Mouse (Mus musculus): Measurements from ENCODE around the gene Ripply1. TPM values are rescaled to one million over a fixed set of nuclear protein-coding genes. Genes with fewer than 3 reads are reported as not detected.

Gene Ripply1
- total and polyA plus RNA-seq, 2 experiments from 2014 or later, result not detected

GRCm38 (mm10) chrX:139814018-139814635 is 32.0 kb upstream of the Ripply1 start:
- Histone ChIP-seq H3K36me3 (ENCODE audit: insufficient read depth, low read length) (no peaks in the 10 kb centered on the region), H3K9ac (replicated peaks; ENCODE audit: low read length, poor library complexity, severe bottlenecking) (no peak overlapping the region), H3K4me1 (ENCODE audit: insufficient read depth, low read length) (no peaks in the 10 kb centered on the region), H3K4me3 (ENCODE audit: low read depth, low read length) (no peak overlapping the region), H3K9me3 (ENCODE audit: low read length) (no peaks in the 10 kb centered on the region), H3K27ac (ENCODE audit: low read depth, low read length) (no peak overlapping the region), H3K27me3 (ENCODE audit: insufficient read depth, low read length) (peaks cover 3% of the 10 kb centered on the region; the same call in 1 of the 2 replicates), H3K4me2 (ENCODE audit: low read depth, low read length, poor library complexity, severe bottlenecking) (no peak overlapping the region)
- WGBS, result 89% methylated on average over 8 of the region's 8 CpGs
- TF ChIP-seq CTCF (IDR thresholded peaks at IDR 0.05), result no peak
- DNase-seq (ENCODE audit: low spot score), result no peak
- no peak for ATAC-seq (ENCODE audit: low FRiP score)

GRCm38 (mm10) chrX:139813299-139814002 is 31.3 kb upstream of the Ripply1 start:
- Histone ChIP-seq H3K4me2 (ENCODE audit: low read depth, low read length, poor library complexity, severe bottlenecking) (no peak overlapping the region), H3K9me3 (ENCODE audit: low read length) (no peaks in the 10 kb centered on the region), H3K36me3 (ENCODE audit: insufficient read depth, low read length) (no peaks in the 10 kb centered on the region), H3K4me3 (ENCODE audit: low read depth, low read length) (no peak overlapping the region), H3K9ac (replicated peaks; ENCODE audit: low read length, poor library complexity, severe bottlenecking) (no peak overlapping the region), H3K27ac (ENCODE audit: low read depth, low read length) (no peak overlapping the region), H3K4me1 (ENCODE audit: insufficient read depth, low read length) (no peaks in the 10 kb centered on the region), H3K27me3 (ENCODE audit: insufficient read depth, low read length) (peaks cover 3% of the 10 kb centered on the region; the same call in 1 of the 2 replicates)
- DNase-seq (ENCODE audit: low spot score), result no peak
- no peak for ATAC-seq (ENCODE audit: low FRiP score)
- 74% methylated on average over 9 of the region's 9 CpGs for WGBS
- no peak for TF ChIP-seq CTCF (IDR thresholded peaks at IDR 0.05)

GRCm38 (mm10) chrX:139812636-139813298 is 30.6 kb upstream of the Ripply1 start:
- H3K27ac ChIP-seq (ENCODE audit: low read depth, low read length), result no peak overlapping the region
- ATAC-seq (ENCODE audit: low FRiP score) (no peak), DNase-seq (ENCODE audit: low spot score) (no peak)
- H3K4me2 ChIP-seq (ENCODE audit: low read depth, low read length, poor library complexity, severe bottlenecking), result no peak overlapping the region
- H3K27me3 ChIP-seq (ENCODE audit: insufficient read depth, low read length), result peaks cover 3% of the 10 kb centered on the region; the same call in 1 of the 2 replicates
- H3K36me3 ChIP-seq (ENCODE audit: insufficient read depth, low read length), result no peaks in the 10 kb centered on the region
- no peak overlapping the region for H3K9ac ChIP-seq (replicated peaks; ENCODE audit: low read length, poor library complexity, severe bottlenecking)
- H3K4me1 ChIP-seq (ENCODE audit: insufficient read depth, low read length), result no peaks in the 10 kb centered on the region
- no peak overlapping the region for H3K4me3 ChIP-seq (ENCODE audit: low read depth, low read length)
- no peaks in the 10 kb centered on the region for H3K9me3 ChIP-seq (ENCODE audit: low read length)
- TF ChIP-seq CTCF (IDR thresholded peaks at IDR 0.05), result no peak
- 74% methylated on average over 3 of the region's 3 CpGs for WGBS

- TF ChIP-seq CTCF (IDR thresholded peaks at IDR 0.05), result no peak
- no peaks in the 10 kb centered on the region for H3K9me3 ChIP-seq (ENCODE audit: low read length)
- H3K4me1 ChIP-seq (ENCODE audit: insufficient read depth, low read length), result no peaks in the 10 kb centered on the region
- H3K4me2 ChIP-seq (ENCODE audit: low read depth, low read length, poor library complexity, severe bottlenecking), result no peak overlapping the region
- ATAC-seq (ENCODE audit: low FRiP score), result 0 out of 2 replicates have a peak, but pooled peaks have one; percentile 20
- no peak overlapping the region for H3K27ac ChIP-seq (ENCODE audit: low read depth, low read length)
- no peak overlapping the region for H3K4me3 ChIP-seq (ENCODE audit: low read depth, low read length)
- no peaks in the 10 kb centered on the region for H3K36me3 ChIP-seq (ENCODE audit: insufficient read depth, low read length)
- 75% methylated on average over 10 of the region's 10 CpGs for WGBS
- DNase-seq (ENCODE audit: low spot score), result peak; percentile 51
- H3K9ac ChIP-seq (replicated peaks; ENCODE audit: low read length, poor library complexity, severe bottlenecking), result no peak overlapping the region
- peaks cover 3% of the 10 kb centered on the region; the same call in 1 of the 2 replicates for H3K27me3 ChIP-seq (ENCODE audit: insufficient read depth, low read length)
Measured at GRCm38 (mm10) chrX:139808501-139808900, 26.3 kb upstream of the Ripply1 start.

DNA sequence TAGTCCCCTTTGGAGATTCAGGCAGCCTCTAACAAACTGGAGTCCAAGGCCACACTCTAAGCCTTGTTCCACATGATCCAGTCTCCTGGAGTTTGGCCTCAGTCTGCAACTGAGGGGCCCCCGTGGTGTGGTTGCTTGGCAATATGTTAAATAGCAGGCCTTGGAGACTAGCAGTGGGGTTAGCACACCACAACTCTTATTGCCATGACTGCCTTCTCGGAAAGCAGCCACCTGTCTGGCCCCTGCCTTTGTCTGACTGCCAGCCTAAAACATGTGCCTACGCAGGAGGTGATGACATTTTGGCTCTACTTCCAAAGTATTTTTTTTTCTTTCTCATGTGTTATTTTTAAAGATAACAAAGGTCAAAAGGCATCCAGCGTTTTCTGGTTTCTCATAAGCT is 25.9 kb upstream of the Ripply1 start:
- H3K4me3 ChIP-seq (ENCODE audit: low read depth, low read length), result no peak overlapping the region
- WGBS, result 43% methylated on average over 4 of the region's 4 CpGs
- H3K27ac ChIP-seq (ENCODE audit: low read depth, low read length), result no peak overlapping the region
- no peak for TF ChIP-seq CTCF (IDR thresholded peaks at IDR 0.05)
- no peaks in the 10 kb centered on the region for H3K4me1 ChIP-seq (ENCODE audit: insufficient read depth, low read length)
- H3K9me3 ChIP-seq (ENCODE audit: low read length), result no peaks in the 10 kb centered on the region
- no peak overlapping the region for H3K4me2 ChIP-seq (ENCODE audit: low read depth, low read length, poor library complexity, severe bottlenecking)
- ATAC-seq (ENCODE audit: low FRiP score) (peak; percentile 69), DNase-seq (ENCODE audit: low spot score) (peak; percentile 59)
- H3K36me3 ChIP-seq (ENCODE audit: insufficient read depth, low read length), result no peaks in the 10 kb centered on the region
- H3K9ac ChIP-seq (replicated peaks; ENCODE audit: low read length, poor library complexity, severe bottlenecking), result no peak overlapping the region
- peaks cover 3% of the 10 kb centered on the region; the same call in 1 of the 2 replicates for H3K27me3 ChIP-seq (ENCODE audit: insufficient read depth, low read length)

DNA sequence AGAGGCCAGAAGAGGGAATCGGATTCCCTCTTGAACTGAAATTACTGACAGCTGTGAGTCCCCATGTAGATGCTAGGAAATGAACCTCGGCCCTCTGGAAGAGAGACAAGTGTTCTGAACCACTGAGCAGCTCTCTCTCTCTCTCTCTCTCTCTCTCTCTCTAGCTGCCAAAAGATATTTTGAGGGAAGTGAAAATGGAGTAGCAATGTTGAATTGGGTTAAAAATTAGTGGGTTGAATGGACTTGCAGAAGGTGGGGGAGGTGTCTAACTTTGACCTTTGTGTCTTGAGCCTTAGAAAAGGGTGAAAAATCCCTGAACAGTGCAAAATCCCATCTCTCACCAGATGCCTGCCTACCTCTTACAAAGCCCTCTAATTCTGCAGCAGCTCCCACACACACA is 25.2 kb upstream of the Ripply1 start:
- no peaks in the 10 kb centered on the region for H3K4me1 ChIP-seq (ENCODE audit: insufficient read depth, low read length)
- H3K9me3 ChIP-seq (ENCODE audit: low read length), result no peaks in the 10 kb centered on the region
- H3K4me3 ChIP-seq (ENCODE audit: low read depth, low read length), result no peak overlapping the region
- no peak overlapping the region for H3K9ac ChIP-seq (replicated peaks; ENCODE audit: low read length, poor library complexity, severe bottlenecking)
- WGBS, result 71% methylated on average over 2 of the region's 2 CpGs
- H3K36me3 ChIP-seq (ENCODE audit: insufficient read depth, low read length), result no peaks in the 10 kb centered on the region
- no peak overlapping the region for H3K27ac ChIP-seq (ENCODE audit: low read depth, low read length)
- ATAC-seq (ENCODE audit: low FRiP score), result no peak
- no peak for DNase-seq (ENCODE audit: low spot score)
- TF ChIP-seq CTCF (IDR thresholded peaks at IDR 0.05), result no peak
- no peak overlapping the region for H3K4me2 ChIP-seq (ENCODE audit: low read depth, low read length, poor library complexity, severe bottlenecking)
- H3K27me3 ChIP-seq (ENCODE audit: insufficient read depth, low read length), result peaks cover 2% of the 10 kb centered on the region; the same call in 1 of the 2 replicates
